Mouse (Mus musculus): ENCODE results near the gene Slmap. TPM values are rescaled to one million over a fixed set of nuclear protein-coding genes. Genes with fewer than 3 reads are reported as not detected.

Slmap gene
- polyA plus RNA-seq, 1 experiment from 2014 or later = 53.6 TPM

GRCm38 (mm10) chr14:26507361-26507760, 27.4 kb downstream of the Slmap start:
- H3K4me3 ChIP-seq (ENCODE audit: low read depth, low read length) = no peak overlapping the region
- no peaks in the 10 kb centered on the region for H3K27me3 ChIP-seq (ENCODE audit: control insufficient read depth, insufficient read depth, low read length)
- H3K4me1 ChIP-seq (ENCODE audit: control insufficient read depth, insufficient read depth, low read length) = 0 out of 2 replicates have a peak, but pooled peaks cover 3% of the 10 kb centered on the region
- H3K4me2 ChIP-seq (replicated peaks; ENCODE audit: low read depth, low read length) = no peak overlapping the region
- no peaks in the 10 kb centered on the region for H3K9me3 ChIP-seq (ENCODE audit: control insufficient read depth, low read depth, low read length)
- no peak overlapping the region for H3K27ac ChIP-seq (ENCODE audit: low read length)
- WGBS = 64% methylated on average over 4 of the region's 4 CpGs
- H3K36me3 ChIP-seq (ENCODE audit: control insufficient read depth, insufficient read depth, low read length) = no peaks in the 10 kb centered on the region
- ATAC-seq (ENCODE audit: insufficient number of reproducible peaks, insufficient read depth, low FRiP score, low read depth) = no peak
- H3K9ac ChIP-seq (replicated peaks; ENCODE audit: low read depth, low read length) = no peak overlapping the region

DNA sequence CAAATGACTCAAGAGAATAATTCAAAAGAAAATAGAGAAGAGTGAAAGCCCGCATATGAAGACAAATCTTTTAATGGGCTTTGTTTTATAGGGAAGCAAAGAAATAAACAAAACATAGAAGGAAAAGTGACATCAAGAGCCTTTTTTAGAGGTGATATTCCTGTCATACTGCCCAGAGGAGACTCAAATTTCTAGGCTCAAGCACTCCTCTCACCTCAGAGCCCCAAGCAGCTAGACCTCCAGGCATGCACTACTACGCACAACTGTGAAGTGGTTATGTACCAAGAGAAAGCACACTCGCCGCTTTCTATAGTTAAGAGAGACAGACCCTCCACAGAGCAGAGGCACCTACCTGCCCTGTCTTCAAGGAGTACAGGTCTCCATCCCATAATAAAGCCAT, 30.2 kb downstream of the Slmap start:
- H3K4me1 ChIP-seq (ENCODE audit: control insufficient read depth, insufficient read depth, low read length) = 0 out of 2 replicates have a peak, but pooled peaks cover 3% of the 10 kb centered on the region
- ATAC-seq (ENCODE audit: insufficient number of reproducible peaks, insufficient read depth, low FRiP score, low read depth) = no peak
- no peaks in the 10 kb centered on the region for H3K27me3 ChIP-seq (ENCODE audit: control insufficient read depth, insufficient read depth, low read length)
- H3K4me2 ChIP-seq (replicated peaks; ENCODE audit: low read depth, low read length) = no peak overlapping the region
- no peaks in the 10 kb centered on the region for H3K9me3 ChIP-seq (ENCODE audit: control insufficient read depth, low read depth, low read length)
- no peak overlapping the region for H3K27ac ChIP-seq (ENCODE audit: low read length)
- H3K36me3 ChIP-seq (ENCODE audit: control insufficient read depth, insufficient read depth, low read length) = no peaks in the 10 kb centered on the region
- H3K9ac ChIP-seq (replicated peaks; ENCODE audit: low read depth, low read length) = no peak overlapping the region
- no peak overlapping the region for H3K4me3 ChIP-seq (ENCODE audit: low read depth, low read length)
- 93% methylated on average over 4 of the region's 4 CpGs for WGBS

DNA sequence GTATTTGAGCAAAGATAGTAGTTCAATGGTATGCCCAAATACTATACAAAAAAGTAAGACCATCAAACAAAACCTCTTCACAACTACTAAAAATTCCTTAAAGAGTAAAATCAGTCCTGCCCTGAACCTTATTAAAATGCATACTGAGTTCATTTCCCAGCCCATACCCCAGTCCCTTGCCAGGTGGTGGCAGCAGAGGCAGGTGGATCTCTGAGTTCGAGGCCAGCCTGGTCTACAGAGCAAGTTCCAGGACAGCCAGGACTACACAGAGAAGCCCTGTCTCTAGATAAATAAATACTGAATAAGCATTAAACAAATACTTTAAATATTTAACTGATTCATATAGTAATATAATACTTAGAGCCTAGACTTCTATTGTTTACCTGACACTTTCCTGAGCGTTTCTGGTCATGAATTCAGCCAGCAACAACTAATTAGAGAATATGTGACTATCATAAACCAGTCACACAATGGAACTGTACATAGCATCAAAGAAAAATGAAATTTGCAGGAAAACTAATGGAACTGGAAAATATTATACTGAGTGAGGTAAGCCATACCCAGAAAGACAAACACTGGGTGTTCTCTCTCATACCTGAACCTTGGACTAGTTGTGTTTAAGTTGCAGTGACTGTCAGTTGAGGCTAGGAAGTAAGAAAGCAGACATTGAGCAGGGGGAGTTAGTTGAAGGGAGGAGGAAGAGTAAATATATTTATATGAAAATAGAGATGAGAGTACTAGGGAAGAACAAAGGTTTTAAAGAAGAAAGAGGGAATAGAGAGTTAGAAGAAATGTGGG, 34.4 kb downstream of the Slmap start:
- Histone ChIP-seq H3K36me3 (ENCODE audit: control insufficient read depth, insufficient read depth, low read length) (no peaks in the 10 kb centered on the region), H3K4me3 (ENCODE audit: low read depth, low read length) (no peak overlapping the region), H3K9me3 (ENCODE audit: control insufficient read depth, low read depth, low read length) (no peaks in the 10 kb centered on the region), H3K4me2 (replicated peaks; ENCODE audit: low read depth, low read length) (no peak overlapping the region), H3K27ac (ENCODE audit: low read length) (no peak overlapping the region), H3K27me3 (ENCODE audit: control insufficient read depth, insufficient read depth, low read length) (no peaks in the 10 kb centered on the region), H3K9ac (replicated peaks; ENCODE audit: low read depth, low read length) (no peak overlapping the region), H3K4me1 (ENCODE audit: control insufficient read depth, insufficient read depth, low read length) (no peaks in the 10 kb centered on the region)
- ATAC-seq (ENCODE audit: insufficient number of reproducible peaks, insufficient read depth, low FRiP score, low read depth) = no peak
- WGBS = 84% methylated on average over 2 of the region's 2 CpGs

DNA sequence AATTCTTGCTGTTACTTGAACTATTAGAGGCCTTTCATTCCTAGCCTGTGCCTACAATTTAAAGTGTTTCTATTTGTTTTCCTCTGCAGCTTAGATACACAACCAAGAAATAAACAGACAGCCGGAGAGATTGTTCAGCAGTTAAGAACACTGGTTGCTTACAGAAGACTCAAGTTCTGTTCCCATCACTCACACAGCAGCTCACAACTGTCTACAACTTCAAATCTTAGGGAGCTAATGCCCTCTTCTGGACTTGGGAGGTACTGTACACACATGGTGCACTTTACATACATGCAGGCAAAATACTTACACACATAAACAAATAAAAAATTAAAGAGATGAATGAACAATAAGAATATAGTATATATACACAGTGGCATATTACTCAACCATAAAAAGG, 39.7 kb downstream of the Slmap start:
- Histone ChIP-seq H3K4me1 (ENCODE audit: control insufficient read depth, insufficient read depth, low read length) (no peaks in the 10 kb centered on the region), H3K4me2 (replicated peaks; ENCODE audit: low read depth, low read length) (no peak overlapping the region), H3K4me3 (ENCODE audit: low read depth, low read length) (no peak overlapping the region), H3K27ac (ENCODE audit: low read length) (no peak overlapping the region), H3K9ac (replicated peaks; ENCODE audit: low read depth, low read length) (no peak overlapping the region), H3K36me3 (ENCODE audit: control insufficient read depth, insufficient read depth, low read length) (no peaks in the 10 kb centered on the region), H3K27me3 (ENCODE audit: control insufficient read depth, insufficient read depth, low read length) (no peaks in the 10 kb centered on the region), H3K9me3 (ENCODE audit: control insufficient read depth, low read depth, low read length) (no peaks in the 10 kb centered on the region)
- WGBS = 83% methylated on average over 1 of the region's 1 CpGs
- no peak for ATAC-seq (ENCODE audit: insufficient number of reproducible peaks, insufficient read depth, low FRiP score, low read depth)

DNA sequence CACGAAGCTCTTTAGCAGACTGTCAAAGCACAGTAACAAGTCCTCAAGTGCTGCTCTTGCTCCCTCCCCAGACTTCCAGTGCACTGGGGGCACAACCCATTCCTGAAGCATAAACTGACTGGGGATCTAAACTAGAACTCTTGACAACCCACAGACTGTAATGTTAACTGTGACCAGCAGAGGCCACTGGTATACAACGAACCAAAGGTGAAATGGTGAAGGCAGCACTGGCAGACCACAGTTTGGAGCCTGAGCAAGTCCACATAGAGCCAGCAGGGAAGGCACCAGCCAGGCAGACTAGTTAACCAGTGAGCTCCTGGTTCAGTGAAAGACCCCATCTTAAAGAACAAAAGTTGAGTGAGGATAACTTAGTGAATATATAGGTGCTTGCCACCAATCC, 43.6 kb downstream of the Slmap start:
- Histone ChIP-seq H3K4me1 (ENCODE audit: control insufficient read depth, insufficient read depth, low read length) (peaks cover 11% of the 10 kb centered on the region; the same call in 1 of the 2 replicates), H3K4me3 (ENCODE audit: low read depth, low read length) (no peak overlapping the region), H3K36me3 (ENCODE audit: control insufficient read depth, insufficient read depth, low read length) (no peaks in the 10 kb centered on the region), H3K4me2 (replicated peaks; ENCODE audit: low read depth, low read length) (no peak overlapping the region), H3K27ac (ENCODE audit: low read length) (no peak overlapping the region), H3K9ac (replicated peaks; ENCODE audit: low read depth, low read length) (no peak overlapping the region), H3K27me3 (ENCODE audit: control insufficient read depth, insufficient read depth, low read length) (no peaks in the 10 kb centered on the region), H3K9me3 (ENCODE audit: control insufficient read depth, low read depth, low read length) (no peaks in the 10 kb centered on the region)
- WGBS = 29% methylated on average over 2 of the region's 2 CpGs
- peak; percentile 69; the same call in 1 of the 2 replicates for ATAC-seq (ENCODE audit: insufficient number of reproducible peaks, insufficient read depth, low FRiP score, low read depth)

- ATAC-seq (ENCODE audit: insufficient number of reproducible peaks, insufficient read depth, low FRiP score, low read depth) = no peak
- H3K4me2 ChIP-seq (replicated peaks; ENCODE audit: low read depth, low read length) = no peak overlapping the region
- no peak overlapping the region for H3K4me3 ChIP-seq (ENCODE audit: low read depth, low read length)
- 64% methylated on average over 9 of the region's 9 CpGs for WGBS
- H3K4me1 ChIP-seq (ENCODE audit: control insufficient read depth, insufficient read depth, low read length) = peaks cover 11% of the 10 kb centered on the region; the same call in 1 of the 2 replicates
- H3K9me3 ChIP-seq (ENCODE audit: control insufficient read depth, low read depth, low read length) = no peaks in the 10 kb centered on the region
- no peaks in the 10 kb centered on the region for H3K36me3 ChIP-seq (ENCODE audit: control insufficient read depth, insufficient read depth, low read length)
- H3K27ac ChIP-seq (ENCODE audit: low read length) = peak overlapping the region; percentile 48; the same call in 1 of the 2 replicates
- H3K27me3 ChIP-seq (ENCODE audit: control insufficient read depth, insufficient read depth, low read length) = no peaks in the 10 kb centered on the region
- no peak overlapping the region for H3K9ac ChIP-seq (replicated peaks; ENCODE audit: low read depth, low read length)
Measured at GRCm38 (mm10) chr14:26488329-26489020, 46.3 kb downstream of the Slmap start.

GRCm38 (mm10) chr14:26486416-26487198, 48.1 kb downstream of the Slmap start:
- H3K27me3 ChIP-seq (ENCODE audit: control insufficient read depth, insufficient read depth, low read length) = no peaks in the 10 kb centered on the region
- H3K4me1 ChIP-seq (ENCODE audit: control insufficient read depth, insufficient read depth, low read length) = peaks cover 11% of the 10 kb centered on the region; the same call in 1 of the 2 replicates
- H3K4me2 ChIP-seq (replicated peaks; ENCODE audit: low read depth, low read length) = no peak overlapping the region
- WGBS = 36% methylated on average over 8 of the region's 8 CpGs
- H3K4me3 ChIP-seq (ENCODE audit: low read depth, low read length) = no peak overlapping the region
- no peaks in the 10 kb centered on the region for H3K36me3 ChIP-seq (ENCODE audit: control insufficient read depth, insufficient read depth, low read length)
- ATAC-seq (ENCODE audit: insufficient number of reproducible peaks, insufficient read depth, low FRiP score, low read depth) = no peak
- H3K27ac ChIP-seq (ENCODE audit: low read length) = no peak overlapping the region
- H3K9ac ChIP-seq (replicated peaks; ENCODE audit: low read depth, low read length) = no peak overlapping the region
- no peaks in the 10 kb centered on the region for H3K9me3 ChIP-seq (ENCODE audit: control insufficient read depth, low read depth, low read length)

- no peak overlapping the region for H3K4me3 ChIP-seq (ENCODE audit: low read depth, low read length)
- H3K9ac ChIP-seq (replicated peaks; ENCODE audit: low read depth, low read length) = no peak overlapping the region
- H3K4me2 ChIP-seq (replicated peaks; ENCODE audit: low read depth, low read length) = no peak overlapping the region
- no peak overlapping the region for H3K27ac ChIP-seq (ENCODE audit: low read length)
- no peaks in the 10 kb centered on the region for H3K36me3 ChIP-seq (ENCODE audit: control insufficient read depth, insufficient read depth, low read length)
- H3K9me3 ChIP-seq (ENCODE audit: control insufficient read depth, low read depth, low read length) = no peaks in the 10 kb centered on the region
- no peak for ATAC-seq (ENCODE audit: insufficient number of reproducible peaks, insufficient read depth, low FRiP score, low read depth)
- 91% methylated on average over 1 of the region's 1 CpGs for WGBS
- no peaks in the 10 kb centered on the region for H3K4me1 ChIP-seq (ENCODE audit: control insufficient read depth, insufficient read depth, low read length)
- no peaks in the 10 kb centered on the region for H3K27me3 ChIP-seq (ENCODE audit: control insufficient read depth, insufficient read depth, low read length)
Measured at GRCm38 (mm10) chr14:26481457-26481856, 53.3 kb downstream of the Slmap start.

Data from stomach, embryonic 14.5 days (tissue).